Mouse (Mus musculus): ENCODE data around the gene Erf.
"Not testable (repeated sequence)": the region's sequence is repeated elsewhere in the genome, so short reads cannot be mapped to it uniquely, and the experiment has no call there.

The Erf gene

DNA sequence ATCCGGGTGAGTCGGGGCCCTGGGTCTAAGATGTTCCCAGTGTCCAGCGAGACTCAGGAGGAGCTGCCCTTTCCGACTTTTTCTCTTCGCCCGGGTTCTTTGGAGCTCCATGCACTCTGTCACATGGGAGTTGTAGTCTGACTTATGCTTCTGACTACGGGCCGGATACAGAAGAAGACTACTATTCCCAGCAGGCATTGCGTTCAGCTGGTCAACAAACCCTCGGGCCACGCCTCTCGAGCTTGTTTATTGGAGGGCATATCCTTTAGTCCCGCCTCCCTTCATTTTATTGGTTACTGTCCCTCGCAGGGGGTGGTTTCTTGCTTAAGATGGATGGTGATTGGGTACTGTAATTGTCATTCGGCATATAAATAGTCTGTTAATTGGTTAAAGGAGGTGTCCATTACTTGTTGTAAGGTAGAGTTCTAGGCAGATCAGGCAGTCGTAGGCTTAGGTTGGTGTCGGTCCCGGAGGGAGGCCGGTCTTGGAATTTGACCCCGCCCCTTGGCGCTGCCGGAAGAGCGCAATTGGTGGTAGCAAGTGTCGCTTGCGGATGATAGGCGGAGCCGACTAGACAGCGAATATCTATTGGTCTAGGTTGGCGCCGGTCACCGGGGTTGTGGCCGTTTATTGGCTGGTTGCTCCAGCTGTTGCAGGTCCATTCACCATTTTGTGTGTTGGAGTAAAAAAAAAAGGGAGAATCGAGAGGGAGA lies 17.3 kb upstream of the Erf start:
- DNase-seq (ENCODE audit: low read depth, low spot score), result peak; percentile 100

DNA sequence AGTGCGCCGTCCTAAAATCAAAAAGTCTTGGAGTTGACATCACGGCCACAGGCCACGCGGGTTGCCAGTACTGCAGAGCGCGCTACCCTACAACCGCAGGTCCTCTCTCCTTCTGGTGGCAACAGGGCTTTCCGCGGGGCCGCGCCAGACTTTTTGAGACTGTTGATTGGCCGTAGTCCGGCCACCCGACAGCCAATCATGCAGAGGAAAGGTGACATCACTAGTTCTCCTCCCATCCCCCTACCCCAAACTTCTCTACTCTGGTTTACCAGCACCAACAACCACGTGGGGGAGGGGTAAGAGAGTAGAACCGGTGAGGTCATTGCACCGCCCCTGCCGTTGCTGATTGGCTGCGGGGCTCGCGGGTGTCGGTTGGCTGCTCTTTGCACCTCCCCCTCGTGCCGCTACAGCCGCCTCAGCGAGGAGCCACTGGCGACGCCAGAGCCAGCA lies 16.8 kb upstream of the Erf start, which contains the start of gene Cic:
TSS of gene Cic (plus strand) at position 404 of the 450 bp plus-strand sequence.
- DNase-seq (ENCODE audit: low read depth, low spot score), result peak; percentile 100

DNA sequence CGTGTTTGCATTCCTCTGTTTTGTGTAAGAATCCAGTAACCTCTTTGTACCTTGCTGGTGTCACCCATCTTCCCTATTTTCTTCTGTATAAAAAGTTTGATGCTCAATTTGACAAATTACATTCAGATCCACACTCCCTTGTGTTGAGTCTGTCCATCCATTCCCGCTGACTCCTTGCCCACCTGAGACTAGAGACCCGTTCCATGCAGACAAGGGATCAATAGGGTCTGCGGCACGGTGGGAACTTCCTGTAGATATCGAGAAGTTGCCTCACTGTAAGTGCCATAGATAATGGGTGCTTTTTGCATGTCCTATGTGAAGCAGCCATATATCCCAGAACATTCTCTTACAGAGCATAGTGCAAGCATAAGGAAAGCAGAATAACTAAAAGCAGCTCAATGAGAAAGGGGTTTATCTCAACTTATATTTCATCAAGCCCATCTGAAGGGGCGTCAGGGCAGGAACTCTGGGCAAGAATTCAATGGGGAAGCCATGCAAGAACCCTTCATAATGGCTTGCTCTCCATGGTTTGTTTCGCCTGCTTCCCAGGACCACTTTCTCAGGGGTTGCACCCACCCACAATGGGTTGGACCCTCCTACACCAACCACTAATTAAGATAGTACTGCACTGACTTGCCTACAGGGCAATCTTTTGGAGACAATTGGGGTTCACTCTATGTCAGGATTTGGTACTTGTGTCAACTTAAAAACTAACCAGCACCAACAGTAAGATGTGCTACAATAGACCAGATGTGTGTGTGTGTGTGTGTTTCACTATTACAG lies 15.8 kb upstream of the Erf start:
- DNase-seq (ENCODE audit: low read depth, low spot score), result no peak

DNA sequence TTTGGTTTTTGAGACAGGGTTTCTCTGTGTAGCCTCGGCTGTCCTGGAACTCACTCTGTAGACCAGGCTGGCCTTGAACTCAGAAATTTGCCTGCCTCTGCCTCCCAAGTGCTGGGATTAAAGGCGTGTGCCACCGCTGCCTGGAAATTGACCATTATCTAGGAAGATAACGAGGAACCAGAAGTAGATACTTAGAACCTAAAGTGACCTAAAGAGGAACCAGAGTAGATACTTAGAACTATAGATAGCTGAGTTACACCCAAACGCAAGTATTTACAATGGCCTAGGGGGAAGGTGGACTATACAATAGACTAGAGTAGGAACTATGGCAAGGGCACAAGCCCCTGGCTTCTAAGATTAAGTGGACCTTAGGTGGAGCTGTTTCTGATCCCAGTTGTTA lies 15.2 kb upstream of the Erf start:
- not testable (repeated sequence) for DNase-seq (ENCODE audit: low read depth, low spot score)

DNA sequence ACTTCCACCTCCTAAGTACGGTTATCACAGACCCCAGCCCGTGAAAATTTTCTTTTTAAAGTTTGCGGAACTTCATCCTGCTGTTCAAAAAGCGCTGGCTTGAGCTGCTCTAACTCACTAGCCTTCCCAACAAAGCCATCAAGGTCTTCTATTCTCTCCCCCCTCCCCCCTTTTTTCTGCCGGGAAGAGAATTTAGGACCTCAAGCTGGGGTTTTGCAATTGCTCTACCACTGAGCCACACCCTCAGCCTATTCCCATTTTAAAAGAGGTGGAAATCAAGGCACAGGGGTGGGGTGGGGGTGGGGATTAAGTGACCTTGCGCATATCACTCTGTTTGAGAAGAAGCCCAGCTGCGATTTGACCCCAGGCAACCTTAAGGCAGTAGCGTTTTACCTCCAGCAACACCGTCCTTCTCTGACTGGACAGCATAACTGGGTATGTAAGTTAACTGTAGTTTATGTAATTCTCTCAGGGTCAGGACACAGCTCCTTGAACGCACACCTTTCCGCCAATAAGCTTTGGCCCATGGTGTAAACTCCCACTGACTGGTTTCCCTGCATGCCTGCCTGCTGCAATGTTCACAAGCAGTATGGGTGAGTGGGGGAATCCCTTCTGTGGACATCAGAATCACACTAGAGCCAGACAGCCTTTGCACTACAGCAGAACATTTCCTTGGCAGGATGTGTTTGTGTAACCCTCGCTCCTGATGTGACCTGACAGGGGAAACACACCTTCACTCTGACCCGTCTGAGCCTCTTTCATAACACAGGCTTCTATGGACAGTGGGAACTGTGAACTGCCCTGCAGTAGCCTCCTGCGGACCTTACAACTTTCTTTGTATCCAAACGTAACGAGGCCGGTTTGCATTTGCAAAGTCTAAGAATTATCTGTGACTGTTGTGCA lies 13.7 kb upstream of the Erf start:
- DNase-seq (ENCODE audit: low read depth, low spot score), result no peak

DNA sequence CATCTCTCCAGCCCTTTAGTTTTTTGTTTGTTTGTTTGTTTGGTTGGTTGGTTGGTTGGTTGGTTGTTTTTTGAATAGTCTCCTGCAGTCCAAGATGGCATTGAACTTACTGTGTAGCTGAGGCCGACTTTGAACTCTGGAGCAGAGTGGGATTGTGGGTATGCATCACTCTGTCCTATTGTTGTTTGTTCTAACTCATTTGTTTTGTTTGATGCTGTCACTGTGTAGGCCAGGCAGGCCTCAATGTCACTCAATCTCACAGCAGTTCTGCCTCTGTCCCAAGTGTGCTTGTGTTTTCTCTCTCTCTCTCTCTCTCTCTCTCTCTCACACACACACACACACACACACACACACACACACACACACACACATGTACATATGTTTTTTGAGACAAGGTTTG lies 11.3 kb upstream of the Erf start:
- DNase-seq (ENCODE audit: low read depth, low spot score), result no peak

DNA sequence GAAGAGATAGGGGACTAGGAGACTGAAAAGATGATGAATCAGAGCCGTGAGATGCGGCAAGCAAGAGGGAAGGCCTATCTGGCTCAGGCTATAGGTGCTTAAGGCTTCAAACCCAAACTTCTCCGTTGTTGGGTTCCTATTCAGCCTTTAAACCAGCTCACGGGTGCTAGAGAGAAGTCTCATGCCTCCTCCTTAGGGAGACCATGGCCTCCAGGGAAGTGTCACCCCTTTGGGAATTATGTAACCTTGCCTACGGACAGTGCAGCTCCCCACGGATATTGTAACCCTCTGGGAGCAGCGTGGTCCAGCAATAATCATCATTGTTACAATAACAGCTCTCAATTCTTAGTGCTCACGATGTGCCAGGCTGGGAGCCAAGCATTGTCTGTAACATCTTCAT lies 1.3 kb upstream of the Erf start:
- no peak for DNase-seq (ENCODE audit: low read depth, low spot score)

DNA sequence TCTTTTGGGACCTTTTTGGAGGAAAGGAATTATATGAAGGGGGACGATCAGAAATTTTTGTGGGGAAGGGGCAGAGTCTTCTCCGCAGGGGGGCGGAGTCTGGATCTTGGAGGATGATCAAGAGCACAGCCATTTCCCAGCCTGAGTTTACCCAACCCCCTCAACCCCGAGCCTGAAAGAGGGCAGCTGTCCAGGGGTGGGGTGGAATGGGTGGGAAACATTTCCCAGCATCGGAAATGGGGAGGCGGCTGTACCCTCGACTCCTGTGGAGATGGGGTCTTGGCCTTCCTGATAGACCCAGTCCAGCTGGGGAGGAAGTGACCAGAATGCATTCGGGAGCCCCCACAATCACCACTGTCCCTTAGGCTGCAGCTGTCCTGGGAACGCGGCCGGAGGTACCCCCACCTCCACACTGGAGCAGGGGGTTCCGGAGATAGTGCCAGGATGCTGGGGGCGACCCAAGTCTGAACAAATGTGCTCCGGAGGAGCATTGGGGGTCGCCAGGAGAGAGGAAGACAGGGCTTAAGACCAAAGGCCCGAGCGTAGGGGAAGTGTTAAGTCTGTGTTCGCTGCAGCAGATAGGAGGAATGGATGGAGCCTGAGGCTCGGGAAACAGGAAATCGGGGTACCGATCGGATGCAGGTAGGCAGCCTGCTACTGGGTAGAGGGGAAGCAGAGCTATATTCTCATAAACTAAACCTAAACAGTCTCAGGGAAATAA lies 670 bp upstream of the Erf start:
- DNase-seq (ENCODE audit: low read depth, low spot score), result no peak

DNA sequence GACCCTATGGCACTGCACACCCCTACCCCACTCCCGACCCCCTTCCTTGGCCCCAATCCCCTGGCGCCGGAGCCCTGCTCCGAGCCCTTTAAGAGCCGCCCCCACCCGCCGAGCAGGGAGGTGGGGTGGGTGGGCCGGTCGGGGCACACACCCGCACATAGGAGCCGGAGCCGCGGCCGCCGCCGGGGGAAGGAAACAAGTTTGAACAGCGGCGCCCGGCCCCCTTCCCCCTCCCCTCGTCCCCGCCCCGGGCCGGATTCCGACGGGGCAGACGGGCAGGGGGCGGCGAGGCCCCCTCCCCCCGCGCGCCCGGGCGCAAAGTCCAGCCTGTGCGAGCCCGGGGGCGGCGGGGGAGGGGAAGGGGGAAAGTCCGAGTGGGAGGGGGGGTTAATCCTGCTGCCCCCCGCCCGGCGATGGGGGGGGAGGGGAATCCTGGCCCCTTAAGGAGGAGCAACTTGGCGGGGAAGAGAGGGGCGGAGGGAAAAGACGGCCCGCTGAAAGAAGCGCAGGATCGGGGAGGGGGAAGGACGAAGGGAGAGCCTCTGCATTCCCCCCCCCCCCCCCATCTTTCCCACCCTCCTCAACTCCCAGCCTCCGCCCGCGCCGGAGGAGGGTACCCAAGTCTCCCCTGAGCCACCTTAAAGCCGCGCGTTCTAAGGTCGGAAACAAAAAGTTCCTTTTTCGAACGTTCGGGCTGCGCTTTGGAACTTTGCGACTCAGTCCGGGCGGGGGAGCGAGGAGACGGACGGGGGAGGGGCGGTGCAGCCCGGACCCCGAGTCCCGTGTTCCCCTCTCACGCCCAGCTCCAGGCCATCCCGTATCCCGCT lies 1.0 kb downstream of the Erf start:
- peak; percentile 83 for DNase-seq (ENCODE audit: low read depth, low spot score)

DNA sequence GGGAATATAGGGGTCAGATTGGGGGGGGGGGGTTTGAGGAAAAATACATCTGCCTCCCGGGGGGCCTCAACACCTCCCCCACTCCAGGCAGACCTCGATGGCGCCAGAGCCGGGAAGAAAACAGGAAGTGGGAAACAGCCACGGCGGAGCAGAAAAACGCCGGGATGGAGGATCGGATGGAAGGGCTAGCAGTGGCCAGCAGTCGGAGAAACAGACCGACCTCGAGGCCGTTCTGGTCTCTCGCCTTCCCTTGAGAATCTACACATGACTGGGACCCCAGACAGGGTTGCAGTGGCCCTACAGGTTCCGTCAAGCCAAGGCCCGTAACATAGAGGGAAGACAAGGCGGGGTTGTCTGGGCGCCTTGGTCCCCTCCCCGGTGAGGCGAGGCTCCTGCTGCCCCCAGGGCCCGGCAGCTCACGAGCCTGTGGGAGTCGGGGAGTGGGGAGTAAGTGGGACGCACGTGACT lies 1.7 kb downstream of the Erf start:
- no peak for DNase-seq (ENCODE audit: low read depth, low spot score)

DNA sequence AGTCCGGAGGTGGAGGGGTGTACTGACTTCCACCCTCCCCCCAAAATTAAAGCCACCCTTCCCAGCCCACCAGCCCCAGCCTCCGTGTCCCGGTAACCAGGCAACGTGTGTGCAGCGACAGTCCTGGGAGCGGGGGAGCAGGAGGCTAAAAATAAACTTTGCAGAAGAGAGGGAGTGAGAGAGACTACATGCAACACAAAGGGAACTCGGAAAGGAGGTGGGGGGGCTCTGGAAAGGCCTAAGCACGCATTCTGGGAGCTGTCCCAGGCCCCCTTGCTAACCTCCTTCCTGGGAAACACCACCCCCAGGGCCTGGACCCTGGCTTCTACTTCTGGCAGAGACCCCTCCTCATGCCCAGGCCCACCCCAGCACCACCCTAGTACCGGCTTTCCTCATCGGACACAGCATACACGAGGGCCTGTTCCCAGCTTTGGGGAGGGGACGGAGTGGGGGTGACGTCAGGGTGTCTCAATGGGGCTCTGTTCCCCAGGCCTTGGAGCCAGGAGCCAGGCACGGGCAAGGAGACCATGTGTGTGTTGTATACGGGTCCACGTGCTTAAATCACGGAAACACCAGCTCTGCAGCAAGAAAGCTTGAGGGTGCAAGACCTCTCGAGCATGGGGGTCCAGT lies 2.4 kb downstream of the Erf start:
- peak; percentile 16 for DNase-seq (ENCODE audit: low read depth, low spot score)

DNA sequence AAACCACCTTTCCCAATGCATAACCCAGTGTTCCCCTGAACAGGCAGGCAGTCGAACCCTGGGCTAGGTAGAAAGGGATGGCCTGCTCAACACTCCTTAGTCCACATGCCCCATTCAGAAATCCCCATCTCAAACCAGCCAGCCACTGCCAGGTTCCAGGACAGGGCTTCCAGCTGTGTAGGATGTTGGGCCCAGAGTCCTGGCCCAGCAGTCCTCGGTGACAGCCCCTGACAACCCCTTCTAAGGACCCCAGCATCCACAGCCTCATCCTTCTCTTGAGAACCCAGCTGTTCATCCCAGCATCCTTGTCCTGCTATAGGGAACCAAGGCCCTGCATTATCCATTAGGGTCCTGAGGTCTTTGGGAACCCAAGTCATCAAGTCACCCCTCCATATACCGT lies 3.1 kb downstream of the Erf start:
- no peak for DNase-seq (ENCODE audit: low read depth, low spot score)

DNA sequence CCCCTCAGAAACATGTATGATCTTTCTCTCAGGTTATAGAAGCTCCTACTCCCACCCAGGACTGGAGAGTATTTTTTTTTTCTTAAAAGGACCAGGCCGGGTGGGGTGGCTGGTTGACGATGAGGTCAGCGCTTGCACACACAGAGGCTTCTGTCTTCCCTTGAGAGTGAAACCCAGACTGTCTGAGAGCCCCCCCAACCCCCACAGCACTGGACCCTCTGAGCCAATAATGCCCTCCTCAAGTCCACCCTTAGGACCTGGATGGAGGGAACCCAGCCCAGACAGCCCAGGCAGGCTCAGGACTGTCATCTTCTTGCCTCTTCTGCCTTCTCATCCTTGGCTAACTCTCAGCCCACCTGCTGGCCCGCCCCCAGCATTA lies 3.8 kb downstream of the Erf start:
- no peak for DNase-seq (ENCODE audit: low read depth, low spot score)

DNA sequence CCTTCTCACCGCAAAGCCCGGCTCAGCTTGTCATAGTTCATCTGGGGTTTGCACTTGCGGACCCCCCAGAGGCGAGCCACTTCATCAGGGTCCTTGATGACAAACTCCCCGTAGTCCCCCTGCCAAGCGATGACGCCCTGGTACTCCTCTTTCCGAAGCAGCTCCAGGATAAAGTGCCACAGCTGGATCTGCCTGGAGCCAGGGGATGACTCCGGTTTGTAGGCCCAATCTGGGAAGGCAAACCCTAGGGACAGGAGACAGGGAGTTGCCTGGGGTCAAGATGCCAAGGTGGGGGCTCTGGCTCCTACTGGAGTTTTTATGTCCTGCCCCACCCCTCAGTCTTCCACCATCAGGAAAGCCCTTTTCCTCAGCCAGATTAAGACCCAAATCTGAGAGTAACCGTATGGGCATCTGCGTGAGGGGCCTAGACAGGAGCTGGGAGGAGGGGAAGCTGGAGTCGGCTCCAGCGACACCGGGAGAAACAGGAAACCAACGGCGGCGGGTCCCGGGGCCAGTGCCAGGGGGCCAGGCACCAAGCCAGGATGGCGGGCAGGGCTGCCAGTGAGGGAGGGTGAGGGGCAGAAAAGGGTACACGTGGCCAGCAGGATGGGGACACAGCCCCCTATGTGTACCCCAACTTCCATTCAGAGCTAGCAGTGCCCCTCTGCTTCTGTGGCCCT lies 4.3 kb downstream of the Erf start:
- DNase-seq (ENCODE audit: low read depth, low spot score), result no peak

DNA sequence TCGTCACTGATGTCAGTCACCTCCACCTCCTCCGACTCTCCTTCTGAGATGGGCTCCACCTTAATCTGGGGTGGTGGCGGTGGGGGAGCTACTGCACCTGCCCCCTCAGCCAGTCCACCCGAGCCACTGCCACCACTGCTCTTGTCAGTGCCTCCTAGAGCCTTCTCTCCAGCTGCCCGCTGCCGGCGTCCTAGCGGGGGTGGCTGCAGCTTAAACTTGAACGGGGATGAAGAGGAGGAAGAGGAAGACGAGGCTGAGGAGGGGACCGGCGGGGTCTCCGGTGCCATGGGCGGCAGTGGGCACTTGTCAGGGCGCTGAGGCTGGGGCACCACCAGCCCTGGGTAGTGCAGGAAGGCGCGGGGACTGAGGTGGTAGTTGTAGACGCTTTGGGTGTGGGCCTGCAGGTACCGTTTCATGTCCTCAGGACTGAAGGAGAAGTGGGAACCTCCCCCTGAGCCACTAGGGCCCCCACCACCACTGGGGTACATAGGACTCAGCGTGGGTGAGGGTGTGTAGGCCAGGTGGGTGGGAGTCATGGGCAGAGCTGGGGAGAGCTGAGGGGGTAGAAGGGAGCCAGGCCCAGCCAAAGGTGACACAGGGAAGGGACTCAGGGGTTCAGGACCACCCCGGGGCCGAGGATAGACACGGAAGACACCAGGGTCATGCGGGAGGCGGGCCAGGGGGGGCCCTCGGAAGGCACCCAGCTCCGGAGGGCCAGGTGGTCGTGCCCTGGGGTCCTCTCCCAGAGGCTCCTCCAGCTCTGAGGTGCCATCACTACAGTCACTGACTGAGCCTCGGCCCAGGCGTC lies 5.8 kb downstream of the Erf start:
- DNase-seq (ENCODE audit: low read depth, low spot score), result no peak

DNA sequence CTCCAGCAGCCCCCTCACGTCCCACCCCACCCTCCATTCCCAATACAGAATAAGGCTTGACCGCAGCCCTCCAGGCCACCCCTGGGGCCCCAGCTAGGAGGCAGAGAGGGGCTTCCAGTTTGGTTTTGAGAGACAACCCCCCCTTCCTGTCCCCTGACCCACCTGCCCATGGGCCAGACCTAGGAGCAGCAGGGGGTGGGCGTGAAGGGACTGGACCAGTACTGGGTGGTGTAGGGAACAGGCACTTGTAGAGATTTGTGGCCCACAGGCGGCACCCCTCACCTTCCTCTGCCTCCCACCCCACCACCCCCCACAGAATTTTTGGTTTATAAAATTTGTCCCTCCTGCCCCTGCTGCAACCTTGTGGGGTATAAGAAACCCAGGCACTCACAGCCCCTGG lies 7.2 kb downstream of the Erf start:
- DNase-seq (ENCODE audit: low read depth, low spot score), result no peak

DNA sequence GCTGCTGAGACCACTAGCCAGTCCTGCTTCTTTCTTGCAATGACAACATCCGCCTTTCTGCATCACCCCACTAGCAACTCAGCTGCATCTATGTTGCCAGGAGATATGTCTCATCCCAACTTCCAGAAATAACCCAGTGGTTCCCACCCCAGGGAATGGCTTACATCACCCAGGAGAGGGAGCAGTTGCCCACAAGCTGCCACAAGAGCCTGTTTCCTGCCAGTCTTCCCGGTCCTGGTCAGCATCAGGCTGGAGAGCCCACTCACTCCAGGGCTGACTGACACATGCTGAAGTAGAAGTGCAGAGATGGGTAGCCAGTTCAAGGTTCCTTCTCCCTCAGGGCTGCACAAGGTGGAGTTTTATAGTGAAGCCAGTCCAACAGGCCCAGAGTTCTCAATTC lies 9.5 kb downstream of the Erf start:
- DNase-seq (ENCODE audit: low read depth, low spot score), result no peak

DNA sequence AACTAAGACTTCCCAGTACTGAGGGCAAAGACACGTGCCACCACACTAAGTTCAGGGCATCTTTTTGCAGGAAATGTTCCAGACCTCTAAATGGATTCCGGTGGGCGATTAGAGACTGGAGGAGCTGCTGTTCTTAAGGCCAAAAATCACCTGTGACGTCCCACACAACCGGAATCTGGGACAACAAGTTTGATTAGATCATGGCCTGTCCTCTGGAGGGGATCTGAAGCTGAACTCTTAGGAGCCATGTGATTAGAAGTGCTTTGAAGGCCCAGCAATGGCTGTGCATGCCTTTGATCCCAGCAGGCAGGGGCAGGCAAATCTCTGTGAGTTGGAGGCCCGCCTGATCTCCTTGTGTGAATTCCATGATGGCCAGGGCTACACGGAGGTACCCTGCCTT lies 9.9 kb downstream of the Erf start:
- DNase-seq (ENCODE audit: low read depth, low spot score), result no peak

All from A20 (cell line).